In the genomic region with DNA sequence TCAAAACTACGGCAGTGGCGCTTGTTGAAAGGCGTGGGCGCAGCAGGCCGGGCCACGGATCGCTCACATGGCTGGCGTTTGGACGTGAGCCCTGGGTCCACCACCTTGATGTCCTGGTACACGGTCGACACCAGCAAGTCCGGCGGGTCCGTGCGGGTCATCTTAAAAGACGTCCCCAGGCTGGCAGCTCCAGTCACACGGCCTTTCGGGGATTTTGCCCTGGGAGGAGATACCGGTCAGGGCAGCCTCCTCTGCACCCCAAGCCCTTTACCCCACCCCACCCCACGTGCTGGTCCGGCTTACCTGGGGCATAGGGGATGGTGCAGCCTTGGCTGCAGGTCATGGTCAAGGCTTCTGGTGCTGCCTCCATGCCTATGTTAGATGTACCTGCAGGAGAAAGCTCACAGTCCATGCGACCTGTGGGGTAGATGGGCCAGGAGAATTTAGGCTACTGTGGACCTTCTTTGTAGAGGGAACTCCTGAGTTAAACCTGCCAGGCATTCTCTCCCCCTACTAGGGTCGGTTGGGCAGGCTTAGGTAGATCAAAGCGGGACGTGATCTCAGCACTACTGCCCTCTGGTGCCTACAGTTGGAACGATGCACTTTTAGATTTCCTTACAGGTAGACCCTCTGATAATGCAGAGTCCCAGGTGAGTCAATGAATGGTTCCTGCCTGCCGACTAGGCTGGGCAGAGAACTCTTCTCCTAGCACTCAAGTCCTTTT, we compare ENCODE assay signal across 8 mouse cellular contexts. TPM values are rescaled to one million over a fixed set of nuclear protein-coding genes. Genes with fewer than 3 reads are reported as not detected.
DNase-seq lines count a peak whose midpoint lies in the region; ATAC-seq lines count a peak whose summit lies in the region.

No protein-coding gene starts in this region.

- H3K4me2 ChIP-seq in midbrain, embryonic 12.5 days (replicated peaks) = peak overlapping the region; percentile 25
- H3K4me2 ChIP-seq in stomach, embryonic 16.5 days (ENCODE audit: low read depth, low read length) = peak overlapping the region; percentile 48

- DNase-seq in right cerebral cortex, adult 18-20 months = peak; percentile 65
- DNase-seq in right cerebral cortex, postnatal 36 days (ENCODE audit: low spot score in 2 of 2) = no peak
- DNase-seq in cerebellum, postnatal 14 days = peak; percentile 90 to 91
- no peak for DNase-seq in hindbrain, embryonic 10.5 days (ENCODE audit: low spot score)
- peak; percentile 70 to 73 for DNase-seq in left cerebral cortex, postnatal 14 days (ENCODE audit: low spot score in 2 of 2)
- no peak for DNase-seq in ovary, adult 18-20 months (ENCODE audit: low spot score)

- H3K4me3 ChIP-seq in hindbrain, embryonic 10.5 days = peak overlapping the region; percentile 43
- peak overlapping the region; percentile 21 for H3K4me3 ChIP-seq in midbrain, embryonic 12.5 days
- peak overlapping the region; percentile 29 for H3K4me3 ChIP-seq in stomach, embryonic 16.5 days (replicated peaks; ENCODE audit: low read length)

- H3K9me3 ChIP-seq in hindbrain, embryonic 10.5 days = no peaks in the 10 kb centered on the region
- no peaks in the 10 kb centered on the region for H3K9me3 ChIP-seq in midbrain, embryonic 12.5 days
- no peaks in the 10 kb centered on the region for H3K9me3 ChIP-seq in stomach, embryonic 16.5 days (replicated peaks; ENCODE audit: control insufficient read depth, low read length)

- ATAC-seq in midbrain, embryonic 12.5 days (ENCODE audit: low FRiP score, low read depth) = no peak
- no peak for ATAC-seq in stomach, embryonic 16.5 days (ENCODE audit: insufficient read depth, low FRiP score)

- intact Hi-C loops in left cerebral cortex, postnatal 14 days (cut with DNase I) = no loop called here

- H3K36me3 ChIP-seq in hindbrain, embryonic 10.5 days = peaks cover 25% of the 10 kb centered on the region
- H3K36me3 ChIP-seq in midbrain, embryonic 12.5 days = peaks cover 21% of the 10 kb centered on the region
- H3K36me3 ChIP-seq in stomach, embryonic 16.5 days (ENCODE audit: control insufficient read depth, insufficient read depth, low read length) = peaks cover 4% of the 10 kb centered on the region; the same call in 1 of the 2 replicates

- peaks cover 80% of the 10 kb centered on the region for H3K4me1 ChIP-seq in hindbrain, embryonic 10.5 days (replicated peaks)
- peaks cover 53% of the 10 kb centered on the region for H3K4me1 ChIP-seq in midbrain, embryonic 12.5 days
- peaks cover 46% of the 10 kb centered on the region for H3K4me1 ChIP-seq in stomach, embryonic 16.5 days (ENCODE audit: control insufficient read depth, insufficient read depth, low read length)

- H3K9ac ChIP-seq in midbrain, embryonic 12.5 days (replicated peaks) = no peak overlapping the region
- no peak overlapping the region for H3K9ac ChIP-seq in stomach, embryonic 16.5 days (ENCODE audit: low read length)

- peaks cover 62% of the 10 kb centered on the region for H3K27me3 ChIP-seq in hindbrain, embryonic 10.5 days (ENCODE audit: insufficient read depth, poor library complexity, severe bottlenecking)
- H3K27me3 ChIP-seq in midbrain, embryonic 12.5 days = peaks cover 59% of the 10 kb centered on the region
- peaks cover 49% of the 10 kb centered on the region for H3K27me3 ChIP-seq in stomach, embryonic 16.5 days (ENCODE audit: control insufficient read depth, insufficient read depth, low read length)

- WGBS in hindbrain, embryonic 10.5 days = 7% methylated on average over 27 of the region's 27 CpGs
- WGBS in midbrain, embryonic 12.5 days = 8% methylated on average over 27 of the region's 27 CpGs
- 3% methylated on average over 27 of the region's 27 CpGs for whole genome bisulfite sequencing in stomach, embryonic 16.5 days

- H3K27ac ChIP-seq in hindbrain, embryonic 10.5 days = no peak overlapping the region
- H3K27ac ChIP-seq in midbrain, embryonic 12.5 days (replicated peaks) = no peak overlapping the region
- no peak overlapping the region for H3K27ac ChIP-seq in stomach, embryonic 16.5 days (ENCODE audit: low read length)

RNA-seq across cellular contexts. Expression of a gene that starts 1.7 kb away (rescaled TPM):
- 0.05 and 0.44 TPM in 2 replicates for polyA plus RNA-seq in hindbrain, embryonic 10.5 days (2016; fragmentation: Nextera tagmentation; extraction: Ambion mirVana)
- total RNA-seq in left cerebral cortex, postnatal 14 days (2021) = 100 to 1,000 TPM; 123 to 129 TPM
- 1.8 and 1.9 TPM in 2 replicates for polyA plus RNA-seq in midbrain, embryonic 12.5 days (2016; fragmentation: Nextera tagmentation; extraction: Ambion mirVana)
- polyA plus RNA-seq in stomach, embryonic 16.5 days (2015; fragmentation: Nextera tagmentation; extraction: Ambion mirVana) = 0.26 and 0.94 TPM in 2 replicates

RNA-seq across cellular contexts. Expression of a gene that starts 4.9 kb away (rescaled TPM):
- polyA plus RNA-seq in hindbrain, embryonic 10.5 days (2016; fragmentation: Nextera tagmentation; extraction: Ambion mirVana) = 163 and 189 TPM in 2 replicates
- 100 to 1,000 TPM in 1 of 2 experiments, 10 to 100 TPM in 1; 93.5 to 105 TPM for total RNA-seq in left cerebral cortex, postnatal 14 days (2021)
- polyA plus RNA-seq in midbrain, embryonic 12.5 days (2016; fragmentation: Nextera tagmentation; extraction: Ambion mirVana) = 166 and 173 TPM in 2 replicates
- 120 and 123 TPM in 2 replicates for polyA plus RNA-seq in stomach, embryonic 16.5 days (2015; fragmentation: Nextera tagmentation; extraction: Ambion mirVana)

RNA-seq across cellular contexts. Expression of a gene that starts 5.3 kb away (rescaled TPM):
- polyA plus RNA-seq in hindbrain, embryonic 10.5 days (2016; fragmentation: Nextera tagmentation; extraction: Ambion mirVana) = 1.4 and 3.8 TPM in 2 replicates
- 1 to 10 TPM; 1.8 to 2.1 TPM for total RNA-seq in left cerebral cortex, postnatal 14 days (2021)
- polyA plus RNA-seq in midbrain, embryonic 12.5 days (2016; fragmentation: Nextera tagmentation; extraction: Ambion mirVana) = 5.1 and 7.2 TPM in 2 replicates
- polyA plus RNA-seq in stomach, embryonic 16.5 days (2015; fragmentation: Nextera tagmentation; extraction: Ambion mirVana) = 74.0 and 87.4 TPM in 2 replicates

RNA-seq across cellular contexts. Expression of a gene that starts 22.3 kb away (rescaled TPM):
- 376 and 388 TPM in 2 replicates for polyA plus RNA-seq in hindbrain, embryonic 10.5 days (2016; fragmentation: Nextera tagmentation; extraction: Ambion mirVana)
- total RNA-seq in left cerebral cortex, postnatal 14 days (2021) = 100 to 1,000 TPM; 190 to 202 TPM
- 362 and 366 TPM in 2 replicates for polyA plus RNA-seq in midbrain, embryonic 12.5 days (2016; fragmentation: Nextera tagmentation; extraction: Ambion mirVana)
- 377 and 401 TPM in 2 replicates for polyA plus RNA-seq in stomach, embryonic 16.5 days (2015; fragmentation: Nextera tagmentation; extraction: Ambion mirVana)

RNA-seq across cellular contexts. Expression of a gene that starts 28.4 kb away (rescaled TPM):
- polyA plus RNA-seq in hindbrain, embryonic 10.5 days (2016; fragmentation: Nextera tagmentation; extraction: Ambion mirVana) = 75.5 and 80.0 TPM in 2 replicates
- 100 to 1,000 TPM; 117 to 118 TPM for total RNA-seq in left cerebral cortex, postnatal 14 days (2021)
- 69.3 and 71.0 TPM in 2 replicates for polyA plus RNA-seq in midbrain, embryonic 12.5 days (2016; fragmentation: Nextera tagmentation; extraction: Ambion mirVana)
- polyA plus RNA-seq in stomach, embryonic 16.5 days (2015; fragmentation: Nextera tagmentation; extraction: Ambion mirVana) = 56.4 and 60.3 TPM in 2 replicates

Comparison
In these comparisons a context has a peak if more than half of its experiments do, and no peak if none do; other contexts are left out.
1. DNase-seq: peak in right cerebral cortex, adult 18-20 months (single experiment), cerebellum, postnatal 14 days (2 of 2) and left cerebral cortex, postnatal 14 days (2 of 2); none in right cerebral cortex, postnatal 36 days (0 of 2), hindbrain, embryonic 10.5 days (single experiment) and ovary, adult 18-20 months (single experiment).
2. Peak in every context shown above with its lines, with median percentiles within 50 percentile points of each other: H3K4me3 ChIP-seq.